Mouse (Mus musculus) liver, adult 2 months (tissue): Measurements from ENCODE around the gene Insc. TPM values are rescaled to one million over a fixed set of nuclear protein-coding genes. Genes with fewer than 3 reads are reported as not detected.

Experiments used
- DNase-seq: peaks from one replicate; pipeline ENCODE4 v3.0.0-alpha.2; 2011; ENCODE audit warnings: low read depth, low spot score; ENCODE audit errors: extremely low read depth
- H3K27ac ChIP-seq: fragments of 200-500 bp; replicated peaks from 2 replicates; pipeline ENCODE4 v1.5.1; 2012; ENCODE audit warnings: low read depth, mild to moderate bottlenecking, control low read depth, inconsistent platforms, low read length; ENCODE audit not compliant: insufficient read depth
- H3K27me3 ChIP-seq: fragments of 200-500 bp; 2 replicates; pipeline ENCODE4 v1.6.1; 2012; ENCODE audit warnings: mild to moderate bottlenecking, moderate library complexity, low read length, inconsistent platforms; ENCODE audit not compliant: control insufficient read depth, insufficient read depth
- H3K36me3 ChIP-seq: fragments of 200-500 bp; 2 replicates; pipeline ENCODE4 v1.6.1; 2012; ENCODE audit warnings: low read length, inconsistent platforms; ENCODE audit not compliant: control insufficient read depth, insufficient read depth
- H3K4me1 ChIP-seq: fragments of 200-500 bp; 2 replicates; pipeline ENCODE4 v1.6.1; 2011; ENCODE audit warnings: low read length; ENCODE audit not compliant: control insufficient read depth, insufficient read depth
- H3K4me3 ChIP-seq: fragments of 200-500 bp; 2 replicates; pipeline ENCODE4 v1.5.1; 2011; ENCODE audit warnings: low read depth, mild to moderate bottlenecking, control low read depth, low read length, moderate library complexity; ENCODE audit not compliant: insufficient read depth
- H3K79me2 ChIP-seq: fragments of 200-500 bp; 2 replicates; pipeline ENCODE4 v1.6.1; 2012; ENCODE audit warnings: inconsistent platforms, mild to moderate bottlenecking, low read length, moderate library complexity; ENCODE audit not compliant: control insufficient read depth, insufficient read depth
- H3K9ac ChIP-seq: fragments of 200-500 bp; 2 replicates; pipeline ENCODE4 v1.6.1; 2012; ENCODE audit warnings: low read depth, mild to moderate bottlenecking, control low read depth, inconsistent platforms, low read length
- CTCF ChIP-seq: fragments of 200-500 bp; IDR thresholded peaks from 2 replicates; pipeline ENCODE4 v1.5.1; 2011; ENCODE audit warnings: low read depth, low read length, control low read depth
- POLR2A ChIP-seq: fragments of 200-500 bp; IDR thresholded peaks from 2 replicates; pipeline ENCODE4 v1.6.1; 2011; ENCODE audit warnings: low read length, control low read depth; ENCODE audit not compliant: insufficient read depth; ENCODE audit errors: extremely low read depth
- WGBS: fragments of 180-500 bp; shearing (Covaris S2); methylation state at CpG from one replicate; pipeline ENCODE4 v1.1.7; 2018; 5-methylcytosine and 5-hydroxymethylcytosine counted together
- polyA plus RNA-seq: library from polyadenylated mRNA; depleted of rRNA; stranded (reverse); fragments of >200 nt; gene quantifications from 2 replicates; pipeline ENCODE4 v1.2.3, GENCODE M21; 2012; rRNA removed
- total RNA-seq: library from RNA; depleted of rRNA; stranded (reverse); fragments of >200 nt; gene quantifications from 2 replicates; pipeline ENCODE4 v1.2.3, GENCODE M21; 2014; rRNA removed

The Insc gene
- total RNA-seq: 14.3 and 37.1 TPM in 2 replicates
- polyA plus RNA-seq: 31.2 and 49.5 TPM in 2 replicates

GRCm38 (mm10) chr7:114743022-114743780 is at the start of gene Insc:
Insc (plus strand) TSS chr7:114743694.
- no peak for DNase-seq
- Histone ChIP-seq H3K4me1 (no peaks in the 10 kb centered on the region; the same call in 1 of the 2 replicates), H3K27me3 (no peaks in the 10 kb centered on the region), H3K4me3 (no peak within 1 kb of the TSS), H3K79me2 (no peaks in the 10 kb centered on the region), H3K36me3 (no peaks in the 10 kb centered on the region), H3K27ac (no peak within 1 kb of the TSS), H3K9ac (no peak within 1 kb of the TSS)
- 81% methylated on average over 5 of the region's 5 CpGs for WGBS
- TF ChIP-seq CTCF (no peak), POLR2A (no peak)

GRCm38 (mm10) chr7:114700871-114701270 is 42.6 kb upstream of the Insc start:
- Histone ChIP-seq H3K4me3 (no peak overlapping the region), H3K9ac (no peak overlapping the region), H3K27me3 (no peaks in the 10 kb centered on the region), H3K79me2 (no peaks in the 10 kb centered on the region), H3K4me1 (no peaks in the 10 kb centered on the region), H3K36me3 (no peaks in the 10 kb centered on the region), H3K27ac (no peak overlapping the region)
- TF ChIP-seq POLR2A (no peak), CTCF (no peak)
- 30% methylated on average over 2 of the region's 2 CpGs for WGBS
- DNase-seq: no peak

GRCm38 (mm10) chr7:114706716-114707115 is 36.8 kb upstream of the Insc start:
- H3K27ac ChIP-seq: no peak overlapping the region
- no peak overlapping the region for H3K9ac ChIP-seq
- no peaks in the 10 kb centered on the region for H3K79me2 ChIP-seq
- no peaks in the 10 kb centered on the region for H3K27me3 ChIP-seq
- 77% methylated on average over 4 of the region's 4 CpGs for WGBS
- H3K4me3 ChIP-seq: no peak overlapping the region
- TF ChIP-seq CTCF: no peak
- TF ChIP-seq POLR2A: no peak
- DNase-seq: no peak
- no peaks in the 10 kb centered on the region for H3K4me1 ChIP-seq
- H3K36me3 ChIP-seq: no peaks in the 10 kb centered on the region

- Histone ChIP-seq H3K79me2 (no peaks in the 10 kb centered on the region), H3K4me3 (no peak overlapping the region), H3K36me3 (no peaks in the 10 kb centered on the region), H3K4me1 (no peaks in the 10 kb centered on the region), H3K9ac (no peak overlapping the region), H3K27ac (no peak overlapping the region), H3K27me3 (no peaks in the 10 kb centered on the region; the same call in 1 of the 2 replicates)
- 67% methylated on average over 1 of the region's 1 CpGs for WGBS
- DNase-seq: no peak
- TF ChIP-seq CTCF (no peak), POLR2A (no peak)
Observed at GRCm38 (mm10) chr7:114707398-114707797, 36.1 kb upstream of the Insc start.

- Histone ChIP-seq H3K36me3 (no peaks in the 10 kb centered on the region), H3K4me3 (no peak overlapping the region), H3K27ac (no peak overlapping the region), H3K27me3 (no peaks in the 10 kb centered on the region; the same call in 1 of the 2 replicates), H3K4me1 (no peaks in the 10 kb centered on the region), H3K79me2 (no peaks in the 10 kb centered on the region), H3K9ac (no peak overlapping the region)
- no peak for TF ChIP-seq POLR2A
- no peak for TF ChIP-seq CTCF
- DNase-seq: no peak
- 80% methylated on average over 2 of the region's 2 CpGs for WGBS
Observed at GRCm38 (mm10) chr7:114710419-114710818, 33.1 kb upstream of the Insc start.

- Histone ChIP-seq H3K36me3 (no peaks in the 10 kb centered on the region), H3K4me3 (no peak overlapping the region), H3K4me1 (no peaks in the 10 kb centered on the region), H3K79me2 (no peaks in the 10 kb centered on the region), H3K9ac (no peak overlapping the region), H3K27me3 (peaks cover under 1% of the 10 kb centered on the region; the same call in 1 of the 2 replicates), H3K27ac (no peak overlapping the region)
- DNase-seq: no peak
- TF ChIP-seq POLR2A: no peak
- TF ChIP-seq CTCF: no peak
- WGBS: 63% methylated on average over 1 of the region's 1 CpGs
Observed at GRCm38 (mm10) chr7:114712523-114712922, 31.0 kb upstream of the Insc start.
